Mouse (Mus musculus): ENCODE data around the gene Recql5. TPM values are rescaled to one million over a fixed set of nuclear protein-coding genes. Genes with fewer than 3 reads are reported as not detected.

Recql5 gene
- 10 to 100 TPM; 11.2 to 20.0 TPM for polyA plus RNA-seq (2017; shearing (Covaris generic))

GRCm38 (mm10) chr11:115933108-115933746, at the start of gene Recql5, which contains the start of gene Sap30bp:
Gene Recql5, minus strand, starts transcription at chr11:115933477.
Gene Sap30bp, plus strand, starts transcription at chr11:115933282.

DNA sequence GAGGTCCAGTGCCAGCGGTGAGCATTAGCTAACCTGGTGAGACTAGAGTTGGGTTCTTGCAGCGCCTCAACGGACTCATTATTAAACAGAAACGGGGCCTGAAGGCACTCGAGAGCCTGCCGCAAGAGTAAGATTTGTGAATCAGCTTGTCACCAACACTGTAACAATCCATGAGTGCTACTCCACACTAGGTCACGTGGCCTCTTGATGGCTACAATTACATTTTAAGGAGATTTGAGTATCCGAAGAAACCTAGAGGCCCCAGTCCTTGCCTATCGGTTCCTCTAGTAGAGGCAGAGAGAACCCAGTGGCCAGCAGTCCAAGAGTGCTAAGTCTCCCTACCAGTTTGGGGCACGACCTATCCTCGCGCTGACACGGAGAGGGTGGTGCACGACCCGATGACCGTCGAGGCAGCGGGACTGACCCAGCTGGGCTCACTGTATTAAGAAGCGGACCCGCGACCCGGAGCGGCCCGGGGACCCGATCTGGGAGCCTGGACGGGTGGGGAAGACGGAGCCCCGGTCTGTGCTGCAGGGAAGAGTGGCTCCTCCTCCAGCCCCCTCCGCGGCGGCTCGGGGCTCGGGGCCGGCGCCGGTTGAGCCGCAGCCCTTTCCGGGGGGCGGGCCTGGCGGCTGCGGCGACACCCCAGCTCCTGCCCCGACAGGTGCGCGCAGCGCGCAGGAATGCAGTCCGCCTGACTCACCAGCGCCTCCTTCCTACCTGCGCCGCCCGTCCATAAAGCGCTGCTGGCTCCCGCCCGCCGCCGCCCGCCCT, 41.2 kb upstream of the Recql5 start, which contains the start of gene Itgb4:
Itgb4 (plus strand) TSS at position 401 of the 774 bp plus-strand sequence.

DNA sequence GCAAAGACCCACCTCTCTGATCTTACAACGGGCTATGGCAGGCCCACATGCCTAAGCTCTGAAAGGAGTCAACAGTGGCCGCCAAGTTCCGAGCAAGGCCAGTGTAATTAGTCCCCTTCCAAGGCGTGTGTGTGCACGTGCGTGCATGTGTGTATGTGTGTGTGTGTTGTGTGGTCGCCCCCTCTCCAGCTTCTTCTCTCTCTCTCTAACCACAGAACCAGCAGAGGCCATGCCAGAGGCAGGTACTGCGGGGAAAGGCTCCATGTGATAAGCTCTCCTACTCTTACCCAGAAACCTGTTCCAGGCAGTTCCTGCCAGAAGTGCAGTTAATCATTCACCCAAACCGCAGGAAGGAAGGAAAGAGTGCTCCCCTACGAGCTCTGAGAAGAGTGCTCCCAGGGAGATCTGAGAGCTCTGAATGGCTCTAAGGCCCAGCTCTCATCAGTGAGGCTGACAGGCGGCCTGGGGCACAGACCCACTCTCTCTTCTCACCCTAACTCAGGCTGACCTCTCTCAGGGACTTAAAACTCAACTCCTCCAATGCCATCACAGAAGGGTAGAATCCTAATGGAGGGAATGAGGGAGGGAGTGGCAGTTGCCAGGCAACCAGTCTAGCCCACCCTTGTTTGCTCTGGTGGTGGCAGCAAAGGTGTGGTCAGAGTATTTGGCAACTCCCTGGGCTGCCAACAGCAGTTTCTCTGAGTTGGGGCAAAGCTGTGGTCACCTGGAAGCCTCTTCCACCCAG, 21.5 kb downstream of the Recql5 start, which contains the start of gene Smim6:
Smim6 (plus strand) TSS at position 386 of the 745 bp plus-strand sequence.

GRCm38 (mm10) chr11:115899486-115900266, 33.6 kb downstream of the Recql5 start, which contains the start of gene Smim5:
Gene Smim5, plus strand, starts transcription at chr11:115899966.

GRCm38 (mm10) chr11:115858354-115858753, 74.9 kb downstream of the Recql5 start, which contains the start of gene Myo15b:
Gene Myo15b, plus strand, starts transcription at chr11:115858406.

Other genes with a start within 250 kb of the Recql5 start
- gene Grb2, start 224.9 kb downstream of the Recql5 start, polyA plus RNA-seq (2017; shearing (Covaris generic)) = 100 to 1,000 TPM; 167 to 275 TPM
- gene Tmem94, start 168.0 kb downstream of the Recql5 start, polyA plus RNA-seq (2017; shearing (Covaris generic)) = 10 to 100 TPM; 16.2 to 19.3 TPM
- 1 to 10 TPM; 1.5 to 2.7 TPM for gene Caskin2, start 119.8 kb downstream of the Recql5 start, polyA plus RNA-seq (2017; shearing (Covaris generic))
- gene Tsen54, start 118.8 kb downstream of the Recql5 start, polyA plus RNA-seq (2017; shearing (Covaris generic)) = 10 to 100 TPM; 26.4 to 33.1 TPM
- gene Llgl2, start 109.4 kb downstream of the Recql5 start, polyA plus RNA-seq (2017; shearing (Covaris generic)) = 10 to 100 TPM; 25.4 to 26.7 TPM
- gene Myo15b, start 75.1 kb downstream of the Recql5 start, polyA plus RNA-seq (2017; shearing (Covaris generic)) = under 1 TPM in 1 of 2 experiments, not detected in 1; 0.21 TPM
- gene Smim5, start 33.5 kb downstream of the Recql5 start, polyA plus RNA-seq (2017; shearing (Covaris generic)) = under 1 TPM in 1 of 2 experiments, not detected in 1; 0.16 TPM
- gene Smim6, start 21.5 kb downstream of the Recql5 start, polyA plus RNA-seq (2017; shearing (Covaris generic)) = 1 to 10 TPM; 1.1 to 1.3 TPM
- 10 to 100 TPM; 28.7 to 33.7 TPM for gene Sap30bp, start 195 bp downstream of the Recql5 start, polyA plus RNA-seq (2017; shearing (Covaris generic))
- under 1 TPM; 0.10 to 0.16 TPM for gene Itgb4, start 41.2 kb upstream of the Recql5 start, polyA plus RNA-seq (2017; shearing (Covaris generic))
- 10 to 100 TPM; 30.5 to 58.2 TPM for gene Galk1, start 79.2 kb upstream of the Recql5 start, polyA plus RNA-seq (2017; shearing (Covaris generic))
- gene H3f3b, start 94.5 kb upstream of the Recql5 start, polyA plus RNA-seq (2017; shearing (Covaris generic)) = 1,000 to 10,000 TPM; 1,433 to 1,590 TPM
- gene Unk, start 96.8 kb upstream of the Recql5 start, polyA plus RNA-seq (2017; shearing (Covaris generic)) = 10 to 100 TPM; 23.8 to 28.6 TPM
- 100 to 1,000 TPM in 1 of 2 experiments, 10 to 100 TPM in 1; 95.7 to 157 TPM for gene Unc13d, start 144.5 kb upstream of the Recql5 start, polyA plus RNA-seq (2017; shearing (Covaris generic))
- 100 to 1,000 TPM; 141 to 173 TPM for gene Wbp2, start 153.5 kb upstream of the Recql5 start, polyA plus RNA-seq (2017; shearing (Covaris generic))
- gene Trim47, start 193.7 kb upstream of the Recql5 start, polyA plus RNA-seq (2017; shearing (Covaris generic)) = 1 to 10 TPM in 1 of 2 experiments, under 1 TPM in 1; 0.42 to 1.0 TPM
- gene Trim65, start 197.7 kb upstream of the Recql5 start, polyA plus RNA-seq (2017; shearing (Covaris generic)) = 10 to 100 TPM in 1 of 2 experiments, 1 to 10 TPM in 1; 7.6 to 11.0 TPM
- 10 to 100 TPM; 27.1 to 45.9 TPM for gene Mrpl38, start 205.4 kb upstream of the Recql5 start, polyA plus RNA-seq (2017; shearing (Covaris generic))
- 1 to 10 TPM; 4.9 to 6.5 TPM for gene Fbf1, start 234.7 kb upstream of the Recql5 start, polyA plus RNA-seq (2017; shearing (Covaris generic))

Data from activated CD4-positive, CD25-positive, alpha-beta regulatory T cell (primary cell).